Mouse (Mus musculus): Measurements from ENCODE around the gene Sf3a1.
"Not testable (repeated sequence)": the region's sequence is repeated elsewhere in the genome, so short reads cannot be mapped to it uniquely, and the experiment has no call there.

Gene Sf3a1

GRCm38 (mm10) chr11:4184251-4184952 is 24.3 kb downstream of the Sf3a1 start:
- DNase-seq (ENCODE audit: low read depth, low spot score), result no peak

GRCm38 (mm10) chr11:4185480-4185879 is 25.3 kb downstream of the Sf3a1 start:
- not testable (repeated sequence) for DNase-seq (ENCODE audit: low read depth, low spot score)

- DNase-seq (ENCODE audit: low read depth, low spot score), result peak; percentile 96
Measured at GRCm38 (mm10) chr11:4186486-4187317, 26.6 kb downstream of the Sf3a1 start, which contains the start of gene Tbc1d10a. Tbc1d10a (plus strand) TSS chr11:4186789.

GRCm38 (mm10) chr11:4187318-4187700 is 27.2 kb downstream of the Sf3a1 start:
- DNase-seq (ENCODE audit: low read depth, low spot score), result no peak

GRCm38 (mm10) chr11:4189182-4189581 is 29.0 kb downstream of the Sf3a1 start:
- no peak for DNase-seq (ENCODE audit: low read depth, low spot score)

- DNase-seq (ENCODE audit: low read depth, low spot score), result no peak
Measured at GRCm38 (mm10) chr11:4190677-4191076, 30.5 kb downstream of the Sf3a1 start.

GRCm38 (mm10) chr11:4192757-4193156 is 32.6 kb downstream of the Sf3a1 start:
- no peak for DNase-seq (ENCODE audit: low read depth, low spot score)

GRCm38 (mm10) chr11:4193420-4193819 is 33.3 kb downstream of the Sf3a1 start:
- no peak for DNase-seq (ENCODE audit: low read depth, low spot score)

- DNase-seq (ENCODE audit: low read depth, low spot score), result no peak
Measured at GRCm38 (mm10) chr11:4195597-4196031, 35.5 kb downstream of the Sf3a1 start.

- DNase-seq (ENCODE audit: low read depth, low spot score), result no peak
Measured at GRCm38 (mm10) chr11:4196636-4197035, 36.5 kb downstream of the Sf3a1 start.

GRCm38 (mm10) chr11:4197691-4198090 is 37.5 kb downstream of the Sf3a1 start:
- no peak for DNase-seq (ENCODE audit: low read depth, low spot score)

GRCm38 (mm10) chr11:4201981-4202700 is 42.0 kb downstream of the Sf3a1 start:
- no peak for DNase-seq (ENCODE audit: low read depth, low spot score)

GRCm38 (mm10) chr11:4202995-4203704 is 43.0 kb downstream of the Sf3a1 start:
- DNase-seq (ENCODE audit: low read depth, low spot score), result no peak

GRCm38 (mm10) chr11:4203705-4204074 is 43.5 kb downstream of the Sf3a1 start:
- no peak for DNase-seq (ENCODE audit: low read depth, low spot score)

GRCm38 (mm10) chr11:4205097-4205655 is 45.0 kb downstream of the Sf3a1 start:
- no peak for DNase-seq (ENCODE audit: low read depth, low spot score)

GRCm38 (mm10) chr11:4205951-4206350 is 45.8 kb downstream of the Sf3a1 start:
- DNase-seq (ENCODE audit: low read depth, low spot score), result no peak

- no peak for DNase-seq (ENCODE audit: low read depth, low spot score)
Measured at GRCm38 (mm10) chr11:4206563-4206962, 46.4 kb downstream of the Sf3a1 start.

GRCm38 (mm10) chr11:4207655-4208054 is 47.5 kb downstream of the Sf3a1 start:
- no peak for DNase-seq (ENCODE audit: low read depth, low spot score)

GRCm38 (mm10) chr11:4209556-4209955 is 49.4 kb downstream of the Sf3a1 start:
- DNase-seq (ENCODE audit: low read depth, low spot score), result no peak

GRCm38 (mm10) chr11:4210786-4211185 is 50.6 kb downstream of the Sf3a1 start:
- no peak for DNase-seq (ENCODE audit: low read depth, low spot score)

GRCm38 (mm10) chr11:4213107-4213506 is 53.0 kb downstream of the Sf3a1 start:
- no peak for DNase-seq (ENCODE audit: low read depth, low spot score)
